Mouse (Mus musculus) c-Kit-positive CD71-positive TER-119-positive erythroid progenitor cells, embryonic 14.5 days (primary cell): ENCODE data around the gene Mlst8.
"Not testable (repeated sequence)": the region's sequence is repeated elsewhere in the genome, so short reads cannot be mapped to it uniquely, and the experiment has no call there.

Experiments
- DNase-seq: peaks from one replicate; pipeline ENCODE4 v3.0.0-alpha.2; 2013; ENCODE audit warnings: low spot score

The Mlst8 gene

DNA sequence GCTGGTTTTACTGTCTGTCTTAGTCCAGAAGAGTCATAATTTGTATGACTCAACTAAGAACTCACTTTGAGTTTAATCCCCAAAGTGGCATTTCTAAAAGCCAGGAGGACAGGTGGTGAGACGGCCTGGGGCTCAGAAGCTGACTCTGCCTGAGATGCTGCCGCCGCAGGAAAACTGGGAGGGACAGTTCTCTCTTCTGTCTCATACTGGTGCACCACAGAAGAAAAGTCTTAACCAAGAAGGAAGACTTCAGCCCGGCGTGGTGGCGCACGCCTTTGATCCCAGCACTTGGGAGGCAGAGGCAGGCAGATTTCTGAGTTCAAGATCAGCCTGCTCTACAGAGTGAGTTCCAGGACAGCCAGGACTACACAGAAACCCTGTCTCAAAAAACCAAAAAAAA, 53.0 kb downstream of the Mlst8 start:
- DNase-seq, result no peak

DNA sequence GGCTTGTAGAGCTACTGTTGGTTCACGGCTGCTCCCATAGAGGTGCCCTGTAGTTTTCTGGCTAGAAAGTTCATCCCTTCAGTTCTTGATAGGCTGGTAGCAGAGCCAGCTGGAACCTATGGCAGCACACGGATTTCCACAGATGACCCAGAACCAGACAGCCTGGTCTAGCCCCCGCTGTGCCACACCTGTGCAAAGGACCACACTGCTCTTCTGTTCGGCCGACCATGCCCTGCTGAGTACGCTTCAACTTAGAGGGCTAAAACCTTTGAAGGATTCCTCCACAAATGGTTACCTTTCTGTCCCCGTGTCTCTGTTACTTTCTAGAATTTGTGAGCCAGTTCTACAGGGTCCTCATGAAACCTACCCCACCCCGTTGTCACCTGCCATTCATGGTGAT, 53.6 kb downstream of the Mlst8 start:
- DNase-seq, result not testable (repeated sequence)

DNA sequence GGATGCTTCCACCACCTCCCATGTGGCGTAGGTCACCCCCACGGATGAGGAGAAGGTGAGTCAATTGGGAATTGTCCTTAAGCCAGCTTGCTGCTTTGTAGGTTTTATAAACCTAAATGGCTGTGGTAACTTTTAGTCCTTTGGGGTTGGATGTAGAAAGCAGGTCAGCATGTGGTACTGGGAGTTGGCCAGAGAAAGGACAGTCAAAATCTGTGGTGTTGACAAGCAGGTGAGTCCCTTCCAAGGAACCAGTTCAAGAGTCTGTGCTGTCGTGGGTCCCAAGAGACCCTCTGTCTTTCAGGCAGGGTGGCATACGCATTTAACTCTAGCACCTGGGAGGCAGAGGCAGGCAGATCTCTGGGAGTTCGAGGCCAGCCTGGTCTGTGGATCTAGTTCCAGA, 54.4 kb downstream of the Mlst8 start:
- DNase-seq, result no peak
